Mouse (Mus musculus): ENCODE measurements at regions not wholly inside any gene's neighbourhood (a gene's known extent, or its start where the extent isn't known, plus 50 kb on each side); places are given as distances from the start of the nearest gene placed in this dataset.

GRCm38 (mm10) chr5:119547070-119547469 lies 123.4 kb upstream of the Tbx3 start:
- TF ChIP-seq CTCF (IDR thresholded peaks at IDR 0.05; ENCODE audit: control insufficient read depth, insufficient read depth, insufficient read length): no peak
- TF ChIP-seq USF1 (IDR thresholded peaks at IDR 0.05; ENCODE audit: low read depth): no peak
- no peak for TF ChIP-seq CEBPB (IDR thresholded peaks at IDR 0.05; ENCODE audit: low read depth)
